Mouse (Mus musculus): Measurements from ENCODE around the gene Nelfb. TPM values are rescaled to one million over a fixed set of nuclear protein-coding genes. Genes with fewer than 3 reads are reported as not detected.

Nelfb gene
- polyA plus RNA-seq, 1 experiment from 2014 or later = 93.7 TPM

DNA sequence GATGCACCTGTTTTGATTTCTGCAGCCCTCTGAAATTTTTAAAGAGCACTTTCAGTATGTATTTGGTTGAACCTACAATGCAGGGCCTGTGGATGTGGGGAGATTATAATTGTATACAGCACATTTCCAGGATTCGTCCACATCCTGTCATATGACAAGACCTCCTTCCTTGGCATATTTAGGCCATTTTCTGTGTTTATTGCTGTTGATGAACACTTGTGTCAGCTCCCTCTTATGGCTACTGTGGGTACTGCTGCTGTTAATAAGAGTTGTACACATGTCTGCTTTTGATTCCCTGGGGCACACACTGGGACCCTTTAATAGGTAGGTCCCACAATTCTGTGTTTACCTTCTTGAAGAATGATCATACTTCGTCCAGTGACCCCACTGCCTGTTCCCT, 53.6 kb downstream of the Nelfb start:
- H3K4me1 ChIP-seq (replicated peaks; ENCODE audit: control insufficient read depth, insufficient read depth, low read length) = no peaks in the 10 kb centered on the region
- ATAC-seq (ENCODE audit: low FRiP score) = no peak
- H3K27ac ChIP-seq (ENCODE audit: low read depth, low read length) = no peak overlapping the region
- H3K36me3 ChIP-seq (ENCODE audit: control insufficient read depth, insufficient read depth, low read length) = no peaks in the 10 kb centered on the region
- no peak overlapping the region for H3K9ac ChIP-seq (ENCODE audit: low read depth, low read length)
- no peaks in the 10 kb centered on the region for H3K9me3 ChIP-seq (ENCODE audit: control insufficient read depth, low read length)
- H3K4me3 ChIP-seq (ENCODE audit: low read depth, low read length) = no peak overlapping the region
- 41% methylated on average over 2 of the region's 2 CpGs for WGBS
- H3K4me2 ChIP-seq (replicated peaks; ENCODE audit: low read depth, low read length) = no peak overlapping the region
- no peaks in the 10 kb centered on the region for H3K27me3 ChIP-seq (ENCODE audit: control insufficient read depth, insufficient read depth, low read length)
- peak; percentile 69 for DNase-seq (ENCODE audit: low spot score)

DNA sequence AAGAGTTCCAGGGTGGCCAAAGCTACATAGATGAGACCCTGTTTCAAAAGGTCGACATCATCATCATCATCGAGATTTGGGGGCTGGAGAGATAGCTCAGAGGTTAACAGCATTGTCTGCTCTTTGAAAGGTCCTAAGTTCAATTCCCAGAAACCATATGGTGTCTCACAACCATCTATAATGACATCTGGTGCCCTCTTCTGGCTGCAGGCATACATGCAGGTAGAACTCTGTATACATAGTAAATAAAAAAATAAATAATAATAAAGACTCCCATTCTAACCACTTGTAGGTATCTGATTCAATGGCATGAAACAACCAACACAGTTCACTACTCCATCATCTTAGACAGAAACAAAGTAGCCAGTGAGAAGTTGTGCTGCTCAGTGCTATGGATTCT, 54.3 kb downstream of the Nelfb start:
- Histone ChIP-seq H3K36me3 (ENCODE audit: control insufficient read depth, insufficient read depth, low read length) (no peaks in the 10 kb centered on the region), H3K27ac (ENCODE audit: low read depth, low read length) (no peak overlapping the region), H3K9me3 (ENCODE audit: control insufficient read depth, low read length) (no peaks in the 10 kb centered on the region), H3K27me3 (ENCODE audit: control insufficient read depth, insufficient read depth, low read length) (no peaks in the 10 kb centered on the region), H3K9ac (ENCODE audit: low read depth, low read length) (no peak overlapping the region), H3K4me3 (ENCODE audit: low read depth, low read length) (no peak overlapping the region), H3K4me2 (replicated peaks; ENCODE audit: low read depth, low read length) (no peak overlapping the region), H3K4me1 (replicated peaks; ENCODE audit: control insufficient read depth, insufficient read depth, low read length) (no peaks in the 10 kb centered on the region)
- no peak for ATAC-seq (ENCODE audit: low FRiP score)
- no peak for DNase-seq (ENCODE audit: low spot score)
- 48% methylated on average over 2 of the region's 2 CpGs for WGBS

DNA sequence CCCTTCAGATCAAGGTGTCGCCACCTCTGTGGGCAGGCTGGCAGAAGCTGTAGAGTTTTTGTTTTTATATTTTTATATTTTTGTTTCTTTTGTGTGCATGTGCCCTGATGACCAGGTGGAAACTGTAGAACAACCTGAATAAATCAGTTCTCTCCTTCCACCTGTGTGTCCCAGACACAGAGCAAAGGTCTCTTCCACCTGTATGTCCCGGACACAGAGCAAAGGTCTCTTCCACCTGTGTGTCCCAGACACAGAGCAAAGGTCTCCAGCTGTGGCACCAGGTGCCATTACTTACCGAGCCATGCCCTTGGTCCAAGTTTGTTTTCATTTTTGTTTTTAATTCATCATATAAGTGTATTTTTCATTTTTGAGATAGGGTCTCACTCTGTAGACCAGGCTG, 55.1 kb downstream of the Nelfb start:
- Histone ChIP-seq H3K4me3 (ENCODE audit: low read depth, low read length) (no peak overlapping the region), H3K27ac (ENCODE audit: low read depth, low read length) (no peak overlapping the region), H3K9ac (ENCODE audit: low read depth, low read length) (no peak overlapping the region), H3K4me1 (replicated peaks; ENCODE audit: control insufficient read depth, insufficient read depth, low read length) (no peaks in the 10 kb centered on the region), H3K27me3 (ENCODE audit: control insufficient read depth, insufficient read depth, low read length) (no peaks in the 10 kb centered on the region), H3K4me2 (replicated peaks; ENCODE audit: low read depth, low read length) (no peak overlapping the region), H3K36me3 (ENCODE audit: control insufficient read depth, insufficient read depth, low read length) (no peaks in the 10 kb centered on the region), H3K9me3 (ENCODE audit: control insufficient read depth, low read length) (no peaks in the 10 kb centered on the region)
- ATAC-seq (ENCODE audit: low FRiP score) = no peak
- DNase-seq (ENCODE audit: low spot score) = no peak
- 86% methylated on average over 3 of the region's 3 CpGs for WGBS

DNA sequence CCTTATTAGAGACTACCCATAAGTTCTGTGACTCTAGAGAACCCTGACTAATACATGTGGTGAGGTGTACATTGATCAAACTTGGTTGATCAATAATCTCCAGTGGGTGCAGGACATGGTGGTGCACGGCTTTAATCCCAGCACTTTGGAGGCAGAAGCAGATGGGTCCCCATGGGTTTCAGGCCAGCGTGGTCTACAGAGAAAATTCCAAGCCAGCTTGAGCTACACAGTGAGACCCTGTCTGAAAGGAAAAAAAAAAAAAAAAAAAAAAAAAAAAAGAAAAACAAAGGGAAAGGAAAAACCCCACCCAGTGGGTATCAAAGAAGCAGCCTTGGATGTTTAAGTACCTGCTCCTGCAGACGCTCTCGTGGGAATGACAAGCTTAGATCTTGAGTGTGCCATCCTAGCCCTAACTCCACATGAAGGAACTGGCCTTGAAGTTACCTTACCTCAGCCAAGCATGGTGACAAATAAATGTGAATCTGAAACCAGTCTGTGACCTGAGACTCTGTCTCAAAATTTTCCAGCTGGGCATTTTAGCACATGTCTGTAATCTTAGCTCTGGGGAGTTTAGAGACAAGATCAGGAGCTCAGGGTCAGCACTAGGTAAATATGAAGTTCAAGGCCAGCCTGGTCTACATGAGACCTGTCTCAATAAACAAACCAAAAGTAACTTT, 59.9 kb downstream of the Nelfb start:
- Histone ChIP-seq H3K9me3 (ENCODE audit: control insufficient read depth, low read length) (no peaks in the 10 kb centered on the region), H3K9ac (ENCODE audit: low read depth, low read length) (no peak overlapping the region), H3K36me3 (ENCODE audit: control insufficient read depth, insufficient read depth, low read length) (no peaks in the 10 kb centered on the region), H3K4me2 (replicated peaks; ENCODE audit: low read depth, low read length) (no peak overlapping the region), H3K27ac (ENCODE audit: low read depth, low read length) (no peak overlapping the region), H3K27me3 (ENCODE audit: control insufficient read depth, insufficient read depth, low read length) (no peaks in the 10 kb centered on the region), H3K4me3 (ENCODE audit: low read depth, low read length) (no peak overlapping the region), H3K4me1 (replicated peaks; ENCODE audit: control insufficient read depth, insufficient read depth, low read length) (no peaks in the 10 kb centered on the region)
- DNase-seq (ENCODE audit: low spot score) = no peak
- 77% methylated on average over 4 of the region's 4 CpGs for WGBS
- no peak for ATAC-seq (ENCODE audit: low FRiP score)

Other genes starting within 250 kb of the Nelfb start
- 30.4 and 30.7 TPM in 2 replicates for gene Dph7, start 249.1 kb downstream of the Nelfb start, polyA plus RNA-seq (2014; fragmentation: Nextera tagmentation; extraction: Ambion mirVana)
- gene Mrpl41, start 236.4 kb downstream of the Nelfb start, polyA plus RNA-seq (2014; fragmentation: Nextera tagmentation; extraction: Ambion mirVana) = 165 and 167 TPM in 2 replicates
- 2.9 TPM in 2 replicates for gene Pnpla7, start 235.5 kb downstream of the Nelfb start, polyA plus RNA-seq (2014; fragmentation: Nextera tagmentation; extraction: Ambion mirVana)
- 37.6 and 51.1 TPM in 2 replicates for gene Nsmf, start 157.1 kb downstream of the Nelfb start, polyA plus RNA-seq (2014; fragmentation: Nextera tagmentation; extraction: Ambion mirVana)
- not detected in 2 replicates for gene Entpd8, start 131.2 kb downstream of the Nelfb start, polyA plus RNA-seq (2014; fragmentation: Nextera tagmentation; extraction: Ambion mirVana)
- gene Noxa1, start 116.3 kb downstream of the Nelfb start, polyA plus RNA-seq (2014; fragmentation: Nextera tagmentation; extraction: Ambion mirVana) = not detected in 2 replicates
- 44.6 and 60.5 TPM in 2 replicates for gene Nrarp, start 30.7 kb downstream of the Nelfb start, polyA plus RNA-seq (2014; fragmentation: Nextera tagmentation; extraction: Ambion mirVana)
- gene Tor4a, start 14.6 kb downstream of the Nelfb start, polyA plus RNA-seq (2014; fragmentation: Nextera tagmentation; extraction: Ambion mirVana) = 0.94 and 2.4 TPM in 2 replicates
- gene Stpg3, start 3.1 kb upstream of the Nelfb start, polyA plus RNA-seq (2014; fragmentation: Nextera tagmentation; extraction: Ambion mirVana) = not detected in 2 replicates
- gene Fam166a, start 7.3 kb upstream of the Nelfb start, polyA plus RNA-seq (2014; fragmentation: Nextera tagmentation; extraction: Ambion mirVana) = not detected in 2 replicates
- 519 and 526 TPM in 2 replicates for gene Tubb4b, start 13.2 kb upstream of the Nelfb start, polyA plus RNA-seq (2014; fragmentation: Nextera tagmentation; extraction: Ambion mirVana)
- gene Slc34a3, start 22.9 kb upstream of the Nelfb start, polyA plus RNA-seq (2014; fragmentation: Nextera tagmentation; extraction: Ambion mirVana) = not detected in 2 replicates
- gene Rnf224, start 25.3 kb upstream of the Nelfb start, polyA plus RNA-seq (2014; fragmentation: Nextera tagmentation; extraction: Ambion mirVana) = not detected in 2 replicates
- gene Rnf208, start 30.8 kb upstream of the Nelfb start, polyA plus RNA-seq (2014; fragmentation: Nextera tagmentation; extraction: Ambion mirVana) = 21.7 and 23.9 TPM in 2 replicates
- gene Cysrt1, start 31.0 kb upstream of the Nelfb start, polyA plus RNA-seq (2014; fragmentation: Nextera tagmentation; extraction: Ambion mirVana) = not detected in 2 replicates
- gene AL732309.1, start 35.4 kb upstream of the Nelfb start, polyA plus RNA-seq (2014; fragmentation: Nextera tagmentation; extraction: Ambion mirVana) = 4.3 and 4.9 TPM in 2 replicates
- 12.2 and 14.6 TPM in 2 replicates for gene Tmem203, start 44.0 kb upstream of the Nelfb start, polyA plus RNA-seq (2014; fragmentation: Nextera tagmentation; extraction: Ambion mirVana)
- 4.0 and 4.5 TPM in 2 replicates for gene Tprn, start 51.1 kb upstream of the Nelfb start, polyA plus RNA-seq (2014; fragmentation: Nextera tagmentation; extraction: Ambion mirVana)
- gene Ssna1, start 60.9 kb upstream of the Nelfb start, polyA plus RNA-seq (2014; fragmentation: Nextera tagmentation; extraction: Ambion mirVana) = 244 and 248 TPM in 2 replicates
- 107 and 110 TPM in 2 replicates for gene Anapc2, start 61.0 kb upstream of the Nelfb start, polyA plus RNA-seq (2014; fragmentation: Nextera tagmentation; extraction: Ambion mirVana)
- not detected in 2 replicates for gene Tmem210, start 76.7 kb upstream of the Nelfb start, polyA plus RNA-seq (2014; fragmentation: Nextera tagmentation; extraction: Ambion mirVana)
- gene Lrrc26, start 78.4 kb upstream of the Nelfb start, polyA plus RNA-seq (2014; fragmentation: Nextera tagmentation; extraction: Ambion mirVana) = not detected in 2 replicates
- gene Grin1, start 107.7 kb upstream of the Nelfb start, polyA plus RNA-seq (2014; fragmentation: Nextera tagmentation; extraction: Ambion mirVana) = 3.6 and 3.9 TPM in 2 replicates
- 86.7 and 133 TPM in 2 replicates for gene Man1b1, start 120.8 kb upstream of the Nelfb start, polyA plus RNA-seq (2014; fragmentation: Nextera tagmentation; extraction: Ambion mirVana)
- gene Dpp7, start 144.9 kb upstream of the Nelfb start, polyA plus RNA-seq (2014; fragmentation: Nextera tagmentation; extraction: Ambion mirVana) = 13.4 and 21.3 TPM in 2 replicates
- gene Uap1l1, start 154.2 kb upstream of the Nelfb start, polyA plus RNA-seq (2014; fragmentation: Nextera tagmentation; extraction: Ambion mirVana) = 4.1 and 6.5 TPM in 2 replicates
- gene Sapcd2, start 160.8 kb upstream of the Nelfb start, polyA plus RNA-seq (2014; fragmentation: Nextera tagmentation; extraction: Ambion mirVana) = 41.0 and 45.2 TPM in 2 replicates
- gene Entpd2, start 184.4 kb upstream of the Nelfb start, polyA plus RNA-seq (2014; fragmentation: Nextera tagmentation; extraction: Ambion mirVana) = 0.21 TPM in 1 of 2 replicates, not detected in the other
- 123 and 151 TPM in 2 replicates for gene Npdc1, start 187.9 kb upstream of the Nelfb start, polyA plus RNA-seq (2014; fragmentation: Nextera tagmentation; extraction: Ambion mirVana)
- 0.11 TPM in 1 of 2 replicates, not detected in the other for gene Fut7, start 211.8 kb upstream of the Nelfb start, polyA plus RNA-seq (2014; fragmentation: Nextera tagmentation; extraction: Ambion mirVana)
- gene Abca2, start 217.2 kb upstream of the Nelfb start, polyA plus RNA-seq (2014; fragmentation: Nextera tagmentation; extraction: Ambion mirVana) = 3.5 and 3.7 TPM in 2 replicates
- gene Clic3, start 245.3 kb upstream of the Nelfb start, polyA plus RNA-seq (2014; fragmentation: Nextera tagmentation; extraction: Ambion mirVana) = 0.57 TPM in 1 of 2 replicates, not detected in the other
- 27.6 and 28.0 TPM in 2 replicates for gene Paxx, start 249.6 kb upstream of the Nelfb start, polyA plus RNA-seq (2014; fragmentation: Nextera tagmentation; extraction: Ambion mirVana)